Mouse (Mus musculus): ENCODE results near the gene Lpp. TPM values are rescaled to one million over a fixed set of nuclear protein-coding genes. Genes with fewer than 3 reads are reported as not detected.
A peak's percentile ranks its signal among the peaks of the same experiment; 100 is the strongest.

Lpp gene
- polyA plus RNA-seq, 1 experiment, result 176 TPM

- Histone ChIP-seq H3K4me3 (ENCODE audit: control insufficient read depth, low read depth, low read length) (no peak overlapping the region), H3K27me3 (ENCODE audit: control insufficient read depth, insufficient read depth, low read length) (no peaks in the 10 kb centered on the region), H3K4me1 (ENCODE audit: control insufficient read depth, insufficient read depth, low read length) (no peaks in the 10 kb centered on the region), H3K27ac (ENCODE audit: control insufficient read depth, insufficient read depth, low read depth, low read length) (no peak overlapping the region), H3K36me3 (ENCODE audit: control insufficient read depth, insufficient read depth, low read length) (no peaks in the 10 kb centered on the region)
- no peak for TF ChIP-seq POLR2A (IDR thresholded peaks at IDR 0.05; ENCODE audit: control insufficient read depth, low read depth, low read length)
- TF ChIP-seq CTCF (IDR thresholded peaks at IDR 0.05; ENCODE audit: control insufficient read depth, insufficient read depth, insufficient replicate concordance, low read depth, low read length), result no peak
Observed at GRCm38 (mm10) chr16:24598567-24598966, 205.3 kb downstream of the Lpp start.

DNA sequence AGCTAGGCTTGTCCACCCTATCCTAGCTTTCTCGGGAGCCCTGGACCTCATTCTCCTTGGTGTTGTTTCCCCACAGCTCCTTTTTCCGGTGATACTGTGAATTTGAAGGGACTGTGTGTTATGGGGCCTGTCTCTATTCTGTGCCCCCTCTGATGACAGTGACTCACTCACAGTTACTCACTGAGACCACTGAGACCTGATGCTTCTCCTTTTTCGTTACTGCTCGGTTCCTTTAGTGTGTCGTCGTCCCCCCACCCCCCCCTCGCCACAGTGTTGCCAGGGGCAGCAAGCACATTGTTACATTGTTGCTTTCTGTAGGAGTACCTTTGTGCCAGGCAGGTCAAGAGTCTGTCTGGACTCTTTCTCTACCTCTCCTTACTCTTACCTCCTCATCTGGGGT, 206.5 kb downstream of the Lpp start:
- peak; percentile 24; the same call in 1 of the 2 replicates for TF ChIP-seq POLR2A (IDR thresholded peaks at IDR 0.05; ENCODE audit: control insufficient read depth, low read depth, low read length)
- no peak for TF ChIP-seq CTCF (IDR thresholded peaks at IDR 0.05; ENCODE audit: control insufficient read depth, insufficient read depth, insufficient replicate concordance, low read depth, low read length)
- Histone ChIP-seq H3K27ac (ENCODE audit: control insufficient read depth, insufficient read depth, low read depth, low read length) (no peak overlapping the region), H3K36me3 (ENCODE audit: control insufficient read depth, insufficient read depth, low read length) (no peaks in the 10 kb centered on the region), H3K4me1 (ENCODE audit: control insufficient read depth, insufficient read depth, low read length) (no peaks in the 10 kb centered on the region), H3K4me3 (ENCODE audit: control insufficient read depth, low read depth, low read length) (peak overlapping the region; percentile 43), H3K27me3 (ENCODE audit: control insufficient read depth, insufficient read depth, low read length) (no peaks in the 10 kb centered on the region)

GRCm38 (mm10) chr16:24600260-24600948, 207.1 kb downstream of the Lpp start:
- no peak overlapping the region for H3K27ac ChIP-seq (ENCODE audit: control insufficient read depth, insufficient read depth, low read depth, low read length)
- H3K36me3 ChIP-seq (ENCODE audit: control insufficient read depth, insufficient read depth, low read length), result no peaks in the 10 kb centered on the region
- TF ChIP-seq CTCF (IDR thresholded peaks at IDR 0.05; ENCODE audit: control insufficient read depth, insufficient read depth, insufficient replicate concordance, low read depth, low read length), result no peak
- no peak for TF ChIP-seq POLR2A (IDR thresholded peaks at IDR 0.05; ENCODE audit: control insufficient read depth, low read depth, low read length)
- peak overlapping the region; percentile 61 for H3K4me3 ChIP-seq (ENCODE audit: control insufficient read depth, low read depth, low read length)
- H3K27me3 ChIP-seq (ENCODE audit: control insufficient read depth, insufficient read depth, low read length), result no peaks in the 10 kb centered on the region
- no peaks in the 10 kb centered on the region for H3K4me1 ChIP-seq (ENCODE audit: control insufficient read depth, insufficient read depth, low read length)

- H3K27ac ChIP-seq (ENCODE audit: control insufficient read depth, insufficient read depth, low read depth, low read length), result no peak overlapping the region
- no peaks in the 10 kb centered on the region for H3K4me1 ChIP-seq (ENCODE audit: control insufficient read depth, insufficient read depth, low read length)
- no peaks in the 10 kb centered on the region for H3K36me3 ChIP-seq (ENCODE audit: control insufficient read depth, insufficient read depth, low read length)
- no peak overlapping the region for H3K4me3 ChIP-seq (ENCODE audit: control insufficient read depth, low read depth, low read length)
- TF ChIP-seq POLR2A (IDR thresholded peaks at IDR 0.05; ENCODE audit: control insufficient read depth, low read depth, low read length), result no peak
- H3K27me3 ChIP-seq (ENCODE audit: control insufficient read depth, insufficient read depth, low read length), result no peaks in the 10 kb centered on the region
Observed at GRCm38 (mm10) chr16:24603342-24603741, 210.0 kb downstream of the Lpp start.

DNA sequence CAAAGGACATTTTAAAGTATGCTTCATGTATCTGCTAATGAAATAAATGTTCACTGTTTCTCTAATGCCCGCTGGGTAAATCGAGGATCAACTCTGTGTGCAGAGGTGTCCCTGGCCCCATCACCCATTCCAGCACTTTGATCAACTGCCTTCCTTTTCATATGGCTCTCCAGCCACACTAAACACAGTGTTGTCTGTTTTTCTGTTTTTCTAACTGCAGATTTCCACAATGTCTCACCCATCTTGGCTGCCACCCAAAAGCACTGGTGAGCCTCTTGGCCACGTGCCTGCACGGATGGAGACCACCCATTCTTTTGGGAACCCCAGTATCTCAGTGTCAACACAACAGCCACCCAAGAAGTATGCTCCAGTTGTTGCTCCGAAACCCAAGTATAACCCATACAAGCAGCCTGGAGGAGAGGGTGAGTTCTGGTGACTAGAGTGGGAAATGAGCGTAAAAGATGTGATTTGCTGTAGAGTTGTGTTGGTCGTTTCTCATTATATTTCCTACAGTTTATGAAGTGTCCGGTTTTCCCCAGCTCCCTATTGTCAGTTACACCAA, 214.7 kb downstream of the Lpp start:
- TF ChIP-seq CTCF (IDR thresholded peaks at IDR 0.05; ENCODE audit: control insufficient read depth, insufficient read depth, insufficient replicate concordance, low read depth, low read length), result no peak
- TF ChIP-seq POLR2A (IDR thresholded peaks at IDR 0.05; ENCODE audit: control insufficient read depth, low read depth, low read length), result no peak
- H3K27me3 ChIP-seq (ENCODE audit: control insufficient read depth, insufficient read depth, low read length), result no peaks in the 10 kb centered on the region
- no peaks in the 10 kb centered on the region for H3K36me3 ChIP-seq (ENCODE audit: control insufficient read depth, insufficient read depth, low read length)
- H3K4me1 ChIP-seq (ENCODE audit: control insufficient read depth, insufficient read depth, low read length), result no peaks in the 10 kb centered on the region
- no peak overlapping the region for H3K27ac ChIP-seq (ENCODE audit: control insufficient read depth, insufficient read depth, low read depth, low read length)
- no peak overlapping the region for H3K4me3 ChIP-seq (ENCODE audit: control insufficient read depth, low read depth, low read length)

DNA sequence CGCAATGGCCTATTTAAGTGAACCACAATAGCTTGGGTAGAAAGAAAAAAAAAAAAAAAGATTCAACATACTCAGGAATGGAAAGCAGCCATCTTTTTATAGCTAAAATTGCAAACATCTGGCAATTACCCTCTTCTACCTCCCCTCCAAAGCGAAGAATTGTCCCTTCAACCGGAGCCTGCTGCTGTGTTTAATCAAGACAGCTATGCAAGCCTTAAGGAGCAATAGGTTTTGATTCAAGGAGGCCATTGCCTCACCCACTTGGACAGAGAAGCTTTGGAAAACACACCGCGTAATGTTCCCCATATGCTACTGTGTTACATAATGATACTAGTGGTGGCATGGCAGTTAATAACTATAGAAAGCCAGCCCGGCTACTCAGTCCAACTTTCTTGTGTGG, 226.2 kb downstream of the Lpp start:
- no peak overlapping the region for H3K4me3 ChIP-seq (ENCODE audit: control insufficient read depth, low read depth, low read length)
- H3K4me1 ChIP-seq (ENCODE audit: control insufficient read depth, insufficient read depth, low read length), result no peaks in the 10 kb centered on the region
- no peak for TF ChIP-seq POLR2A (IDR thresholded peaks at IDR 0.05; ENCODE audit: control insufficient read depth, low read depth, low read length)
- no peak for TF ChIP-seq CTCF (IDR thresholded peaks at IDR 0.05; ENCODE audit: control insufficient read depth, insufficient read depth, insufficient replicate concordance, low read depth, low read length)
- H3K36me3 ChIP-seq (ENCODE audit: control insufficient read depth, insufficient read depth, low read length), result no peaks in the 10 kb centered on the region
- H3K27ac ChIP-seq (ENCODE audit: control insufficient read depth, insufficient read depth, low read depth, low read length), result no peak overlapping the region
- no peaks in the 10 kb centered on the region for H3K27me3 ChIP-seq (ENCODE audit: control insufficient read depth, insufficient read depth, low read length)

DNA sequence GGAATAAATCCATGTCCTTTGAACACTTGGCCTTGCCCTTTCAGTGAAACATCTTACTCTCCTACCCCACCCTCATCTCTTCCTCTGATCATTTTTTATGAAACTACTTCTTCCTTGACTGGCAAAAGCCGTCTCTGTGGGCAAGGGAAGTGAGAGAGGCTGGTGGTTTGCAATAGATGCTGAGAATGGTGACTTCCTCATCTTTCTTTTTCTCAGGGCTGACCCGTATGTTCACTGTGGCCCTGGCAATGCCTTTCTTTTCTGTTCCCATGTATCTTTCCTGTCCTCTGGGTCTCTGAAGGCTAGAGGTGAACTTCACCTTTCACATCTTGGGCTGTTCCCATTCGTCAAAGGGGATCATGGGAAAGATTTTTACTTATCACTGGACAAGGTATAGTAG, 226.7 kb downstream of the Lpp start:
- no peaks in the 10 kb centered on the region for H3K4me1 ChIP-seq (ENCODE audit: control insufficient read depth, insufficient read depth, low read length)
- H3K27me3 ChIP-seq (ENCODE audit: control insufficient read depth, insufficient read depth, low read length), result no peaks in the 10 kb centered on the region
- H3K36me3 ChIP-seq (ENCODE audit: control insufficient read depth, insufficient read depth, low read length), result no peaks in the 10 kb centered on the region
- no peak overlapping the region for H3K27ac ChIP-seq (ENCODE audit: control insufficient read depth, insufficient read depth, low read depth, low read length)
- no peak overlapping the region for H3K4me3 ChIP-seq (ENCODE audit: control insufficient read depth, low read depth, low read length)
- TF ChIP-seq POLR2A (IDR thresholded peaks at IDR 0.05; ENCODE audit: control insufficient read depth, low read depth, low read length), result no peak
- no peak for TF ChIP-seq CTCF (IDR thresholded peaks at IDR 0.05; ENCODE audit: control insufficient read depth, insufficient read depth, insufficient replicate concordance, low read depth, low read length)

Measured in testis, adult 2 months (tissue).